Mouse (Mus musculus): Measurements from ENCODE around the gene Btbd16.

Gene Btbd16

DNA sequence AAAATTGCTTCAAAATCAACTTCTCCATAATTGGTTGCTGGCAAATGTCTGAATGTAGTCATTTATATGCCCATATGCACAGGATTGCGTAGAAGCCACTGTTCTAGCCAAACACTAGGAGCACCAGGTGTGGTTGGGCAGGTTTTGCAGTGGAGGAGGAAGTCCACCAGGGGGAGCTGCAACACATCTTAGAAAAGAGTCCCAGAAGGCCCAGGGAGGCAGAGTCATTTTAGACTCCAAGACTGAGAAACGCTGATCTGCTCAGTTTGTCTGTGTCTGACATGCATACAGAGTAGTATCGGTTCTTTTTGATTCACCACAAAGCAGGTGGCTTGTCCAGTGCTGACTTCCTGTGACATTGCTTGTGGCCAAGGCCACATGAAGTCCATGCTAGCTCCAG lies 3.2 kb upstream of the Btbd16 start:
- peak; percentile 85 for DNase-seq (ENCODE audit: low spot score)

DNA sequence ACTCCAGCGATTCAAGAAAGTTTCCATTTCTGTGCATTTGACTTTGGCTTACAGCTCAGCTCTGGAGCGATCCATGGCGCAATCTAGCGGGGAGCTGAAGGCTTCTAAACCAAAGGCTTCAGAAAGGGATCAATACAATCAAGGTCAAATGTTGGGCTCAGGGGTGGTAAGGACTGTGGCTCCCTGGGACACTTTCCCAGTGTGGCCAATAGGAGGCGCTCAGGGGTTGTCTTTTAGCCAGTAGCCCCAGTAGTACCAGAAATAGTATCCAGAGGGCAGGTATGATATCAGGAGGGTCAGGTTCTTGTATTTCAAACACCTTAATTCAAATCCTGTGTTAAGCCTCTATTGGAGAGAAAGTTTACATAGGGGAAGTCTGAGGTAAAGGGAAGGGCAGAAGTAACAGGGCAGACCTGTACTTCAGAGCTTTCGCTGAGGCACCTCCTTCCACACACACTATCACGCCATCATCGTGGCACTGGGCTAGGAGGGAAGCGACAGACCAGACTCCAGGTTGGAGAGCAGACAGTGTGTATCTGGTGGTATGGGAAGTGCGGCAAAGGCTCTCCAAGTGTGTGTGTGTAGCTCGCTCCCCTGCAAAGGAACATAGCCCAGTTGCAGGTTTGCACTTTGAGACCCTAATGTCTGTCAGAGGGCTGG lies 568 bp upstream of the Btbd16 start:
- peak; percentile 55 for DNase-seq (ENCODE audit: low spot score)

DNA sequence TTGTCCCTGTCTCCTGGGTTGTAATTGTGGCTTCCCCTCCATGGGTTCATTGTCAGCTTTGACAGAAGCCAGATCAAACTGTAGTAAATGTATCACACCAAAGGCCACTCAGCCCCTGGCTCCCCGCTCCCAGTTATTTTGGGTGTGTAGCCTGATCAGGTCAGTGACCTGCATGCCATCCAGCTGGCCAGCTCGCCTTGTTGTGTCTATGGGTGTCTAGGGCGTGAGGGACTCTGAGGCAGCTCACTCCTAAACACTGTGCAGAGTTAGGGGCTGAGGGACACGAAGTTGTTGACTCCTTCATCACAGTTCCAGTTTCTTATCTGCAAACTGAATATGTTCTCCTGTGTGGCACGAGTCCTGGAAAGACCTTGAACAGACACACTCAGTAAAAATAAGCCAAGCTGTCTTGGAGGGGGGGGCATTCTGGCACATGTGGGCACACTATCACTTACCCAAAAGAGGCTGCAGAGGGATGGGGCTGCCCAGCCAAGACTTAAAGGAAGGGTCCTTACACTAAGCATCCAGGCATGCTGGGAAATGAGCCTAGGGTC lies 7.1 kb downstream of the Btbd16 start:
- DNase-seq (ENCODE audit: low spot score), result no peak

DNA sequence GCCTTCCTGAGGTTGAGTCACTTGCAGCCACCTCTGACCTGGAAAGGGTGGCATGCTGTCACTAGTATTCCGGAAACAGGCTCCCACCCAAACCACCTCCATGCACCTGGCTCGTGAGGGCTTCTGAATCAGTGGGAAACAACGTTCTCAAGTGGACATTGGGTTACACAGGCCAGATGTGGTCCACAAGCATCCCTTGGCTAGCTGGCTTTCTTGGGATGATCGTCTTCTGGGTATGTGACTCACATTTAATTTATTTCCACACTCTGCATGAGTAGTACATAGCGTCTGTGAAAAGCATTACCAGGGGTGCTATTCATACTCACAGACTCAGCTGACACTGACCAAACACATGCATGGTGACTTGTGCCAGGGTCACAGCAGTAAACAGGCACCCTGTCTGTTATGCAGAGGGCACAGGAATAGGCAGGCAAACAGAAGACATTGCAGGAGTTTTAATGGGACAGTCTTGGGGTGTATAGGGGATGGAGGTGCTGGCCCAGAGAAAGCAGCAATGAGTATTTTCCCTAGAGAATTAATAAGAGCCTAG lies 8.7 kb downstream of the Btbd16 start:
- DNase-seq (ENCODE audit: low spot score), result no peak

DNA sequence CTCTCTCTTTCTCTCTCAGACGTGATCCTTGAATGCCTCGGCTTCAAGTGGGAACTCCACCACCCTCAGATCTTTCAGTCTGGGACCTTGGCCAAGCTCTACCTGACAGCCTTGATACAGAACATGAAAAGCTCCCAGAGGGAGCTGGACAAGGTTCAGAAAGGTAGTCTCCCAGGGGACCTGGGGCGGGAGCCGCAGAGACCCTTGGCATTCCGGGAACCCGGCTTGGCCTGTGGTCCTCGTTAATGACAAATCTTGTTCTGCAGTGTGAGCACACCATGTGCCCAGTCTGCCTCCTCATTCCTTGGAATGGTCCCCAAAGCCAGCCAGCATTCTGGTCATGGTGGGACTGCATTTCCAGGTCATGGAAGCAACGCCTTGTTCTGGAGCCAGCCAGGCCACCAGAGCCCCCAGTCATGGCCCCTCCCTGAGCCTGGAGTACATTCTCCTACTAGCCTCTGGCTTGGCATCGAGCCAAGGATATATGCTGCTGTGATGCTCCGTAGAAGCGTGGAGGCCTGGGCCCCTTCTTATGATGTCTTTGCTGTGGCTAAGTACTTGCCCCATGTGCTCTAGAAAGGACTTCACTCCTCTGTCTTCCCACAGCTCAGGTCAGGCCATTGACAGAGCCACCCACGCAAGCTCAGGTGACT lies 12.2 kb downstream of the Btbd16 start:
- DNase-seq (ENCODE audit: low spot score), result no peak

DNA sequence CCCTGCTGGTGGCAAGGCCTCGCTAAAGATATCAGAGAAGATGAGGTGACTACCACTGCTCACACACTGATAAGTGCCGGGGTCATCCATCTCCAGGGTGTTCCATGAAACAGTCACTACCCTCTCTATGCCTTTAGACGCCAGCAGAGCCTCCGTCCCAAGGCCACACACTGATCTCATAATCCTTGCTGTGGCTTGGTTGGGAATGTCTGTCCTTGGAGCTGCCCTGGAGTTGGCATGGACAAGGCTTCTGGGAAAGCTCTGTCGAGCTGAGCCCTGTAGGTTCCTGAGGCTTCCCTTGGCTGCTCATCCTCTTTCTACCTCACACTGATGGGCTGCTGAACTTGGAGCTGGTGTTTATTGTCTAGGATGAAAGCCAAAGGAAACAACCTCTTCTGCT lies 12.8 kb downstream of the Btbd16 start:
- no peak for DNase-seq (ENCODE audit: low spot score)

DNA sequence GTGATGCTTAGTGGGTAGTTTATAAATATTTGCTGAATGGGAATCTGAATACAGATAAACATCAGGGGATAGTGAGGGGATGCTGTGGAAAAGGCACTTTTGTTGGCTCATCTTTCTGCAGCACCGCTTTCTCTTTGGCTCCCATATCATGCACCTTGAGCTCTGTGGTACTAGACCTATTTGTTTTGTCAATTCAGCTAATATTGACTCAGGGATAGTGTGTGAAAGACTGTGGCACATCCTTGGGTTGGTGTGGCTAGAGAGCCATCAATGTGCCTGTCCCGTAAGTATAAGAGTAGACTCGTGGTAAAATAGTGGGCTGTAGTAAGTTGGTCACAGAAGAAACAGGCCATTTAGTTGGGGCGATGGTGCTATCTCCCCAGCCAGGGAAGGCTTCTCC lies 13.7 kb downstream of the Btbd16 start:
- DNase-seq (ENCODE audit: low spot score), result no peak

DNA sequence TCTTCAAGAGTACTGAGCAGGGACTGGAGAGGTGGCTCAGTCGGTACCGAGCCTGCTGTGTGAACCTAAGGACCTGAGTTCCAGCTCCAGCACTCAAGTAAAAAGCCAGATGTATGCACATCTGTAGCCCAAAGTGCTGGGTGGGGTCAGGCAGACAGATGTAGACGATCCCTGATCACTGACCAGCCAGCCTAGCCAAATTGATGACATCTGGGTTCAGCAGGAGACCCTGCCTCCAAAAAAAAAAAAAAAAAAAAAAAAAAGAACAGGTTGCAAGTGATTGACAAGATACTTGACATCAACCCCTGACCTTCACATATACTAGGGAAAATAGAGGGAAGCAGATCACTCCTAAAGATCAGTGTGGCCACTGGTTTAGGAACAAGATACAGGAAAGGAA lies 15.1 kb downstream of the Btbd16 start:
- DNase-seq (ENCODE audit: low spot score), result no peak

DNA sequence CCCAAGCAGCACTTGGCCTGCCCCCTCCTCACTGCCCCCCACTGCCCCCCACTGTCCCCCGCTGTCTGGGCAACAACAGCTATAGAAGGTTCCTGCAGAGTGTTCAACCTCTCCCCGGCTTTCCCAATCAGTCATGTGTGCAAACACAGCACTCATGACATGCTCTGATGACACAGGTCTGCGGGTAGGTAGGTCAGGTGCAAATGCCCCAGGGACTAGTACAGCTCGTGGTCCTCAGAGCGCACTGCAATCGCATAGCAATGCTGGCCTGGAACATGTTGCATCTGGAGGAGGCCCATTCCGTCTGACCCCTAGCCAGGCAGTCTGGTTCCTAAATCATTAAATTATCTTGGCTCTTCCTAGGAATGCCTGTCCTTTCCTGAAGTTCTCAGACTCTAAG lies 15.6 kb downstream of the Btbd16 start:
- DNase-seq (ENCODE audit: low spot score), result no peak

DNA sequence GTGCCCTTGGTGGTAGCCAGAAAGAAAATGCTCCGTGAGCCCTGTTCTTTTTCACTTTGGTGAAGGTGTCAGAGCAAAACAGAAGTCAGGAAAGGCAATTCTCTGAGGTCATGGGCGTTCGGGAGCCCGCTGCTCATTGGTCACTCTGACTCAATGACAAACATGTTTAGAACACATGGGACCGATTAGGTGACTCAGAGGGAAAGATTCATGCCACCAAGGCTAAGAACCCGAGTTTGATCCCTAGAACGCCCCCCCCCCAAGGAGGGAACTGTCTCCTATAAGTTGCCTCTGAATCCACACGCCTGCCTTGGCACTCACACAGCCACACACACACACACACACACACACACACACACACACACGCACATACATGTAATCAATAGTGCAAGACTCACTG lies 19.8 kb downstream of the Btbd16 start:
- no peak for DNase-seq (ENCODE audit: low spot score)

DNA sequence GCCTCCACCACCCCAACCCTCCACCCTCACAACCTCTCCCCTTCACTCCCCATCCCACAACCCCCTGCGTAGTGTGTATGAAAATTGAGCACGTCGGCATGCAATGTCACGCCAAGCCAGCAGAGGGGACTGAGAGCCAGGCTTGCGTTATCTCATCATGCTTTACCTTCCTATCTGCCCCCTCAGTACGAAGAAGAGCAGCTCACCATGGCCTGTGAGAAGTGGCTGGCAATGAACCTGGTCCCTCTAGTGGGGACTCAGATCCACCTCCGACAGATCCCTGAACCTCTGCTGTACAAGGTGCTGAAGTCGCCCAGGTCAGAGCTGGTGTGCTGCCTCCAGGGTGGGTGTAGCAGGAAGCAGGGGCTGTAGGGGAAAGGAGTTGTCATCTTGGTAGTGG lies 22.9 kb downstream of the Btbd16 start:
- DNase-seq (ENCODE audit: low spot score), result no peak

DNA sequence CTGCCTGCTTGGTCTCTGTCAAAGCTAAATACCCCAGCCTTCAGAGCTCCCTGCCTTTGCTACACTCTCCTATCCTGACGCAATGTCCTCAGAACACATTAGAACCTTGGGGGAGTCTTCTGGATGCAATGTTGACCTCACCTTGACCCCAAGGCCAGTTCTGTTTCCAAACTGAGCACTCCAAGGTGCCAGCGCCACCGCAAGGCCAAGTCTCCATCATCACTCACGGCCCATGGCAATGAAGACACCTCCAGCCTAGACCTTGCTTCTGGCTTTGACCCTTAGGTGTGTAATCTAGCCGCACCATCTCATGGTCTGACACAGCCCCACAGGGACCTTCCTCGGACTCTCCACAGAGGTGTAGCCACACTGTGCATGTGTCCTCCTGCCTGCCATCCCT lies 23.7 kb downstream of the Btbd16 start:
- no peak for DNase-seq (ENCODE audit: low spot score)

DNA sequence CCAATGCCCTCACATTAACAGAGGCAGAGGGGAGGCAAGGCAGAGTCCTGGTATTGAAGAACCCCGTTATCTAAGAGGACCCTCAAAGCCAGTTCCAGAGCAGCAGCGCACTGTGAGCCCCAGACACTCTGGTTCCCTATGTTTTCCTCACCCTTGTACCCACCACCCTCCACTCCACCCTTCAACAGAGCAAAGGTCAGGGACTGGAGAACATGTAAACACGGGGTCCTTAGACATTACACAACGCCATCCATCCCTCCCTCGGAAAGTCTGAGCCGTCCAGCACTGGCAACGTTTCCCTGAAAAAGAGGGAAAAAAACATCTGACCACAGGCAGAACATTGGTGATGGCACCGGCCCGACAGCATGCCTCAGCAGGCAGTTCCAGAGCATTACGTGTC lies 25.5 kb downstream of the Btbd16 start:
- DNase-seq (ENCODE audit: low spot score), result no peak

DNA sequence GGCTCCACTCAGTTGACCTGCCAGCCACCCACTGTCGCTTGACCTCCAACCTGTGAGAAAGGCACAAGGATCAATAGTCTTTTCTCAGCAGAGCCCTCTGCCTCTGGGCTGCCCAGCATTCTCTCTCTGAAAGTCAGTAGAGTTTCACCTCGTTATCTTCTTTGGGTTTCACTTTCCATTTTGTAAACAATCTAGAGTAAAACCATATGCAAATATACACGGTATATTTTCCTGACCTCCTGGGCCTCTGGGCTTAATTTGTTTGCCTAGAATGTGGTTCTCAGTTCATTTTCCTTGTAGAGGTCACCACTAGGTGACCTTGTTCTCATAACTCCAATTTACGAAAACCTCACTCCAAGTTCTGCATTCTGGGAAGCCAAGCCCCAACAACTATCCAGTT lies 26.8 kb downstream of the Btbd16 start:
- no peak for DNase-seq (ENCODE audit: low spot score)

DNA sequence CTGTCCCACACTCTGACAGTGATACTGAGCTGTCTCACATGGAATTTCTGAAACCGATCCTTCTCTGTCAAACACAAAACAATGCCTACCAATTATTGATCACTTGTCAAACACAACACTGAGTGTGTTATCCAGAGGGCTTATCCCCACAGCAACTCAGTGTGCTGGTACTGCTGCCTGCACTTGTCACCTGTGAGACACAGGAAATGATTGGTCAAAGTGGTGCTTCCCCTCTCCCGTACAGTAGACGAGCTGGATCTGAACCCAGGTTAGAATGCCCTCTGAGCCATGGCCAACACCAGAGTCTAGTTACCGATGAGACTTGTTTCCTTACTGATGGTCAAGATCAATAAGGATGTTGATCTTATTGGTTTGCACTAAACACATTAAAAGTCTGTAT lies 27.9 kb downstream of the Btbd16 start:
- DNase-seq (ENCODE audit: low spot score), result no peak

DNA sequence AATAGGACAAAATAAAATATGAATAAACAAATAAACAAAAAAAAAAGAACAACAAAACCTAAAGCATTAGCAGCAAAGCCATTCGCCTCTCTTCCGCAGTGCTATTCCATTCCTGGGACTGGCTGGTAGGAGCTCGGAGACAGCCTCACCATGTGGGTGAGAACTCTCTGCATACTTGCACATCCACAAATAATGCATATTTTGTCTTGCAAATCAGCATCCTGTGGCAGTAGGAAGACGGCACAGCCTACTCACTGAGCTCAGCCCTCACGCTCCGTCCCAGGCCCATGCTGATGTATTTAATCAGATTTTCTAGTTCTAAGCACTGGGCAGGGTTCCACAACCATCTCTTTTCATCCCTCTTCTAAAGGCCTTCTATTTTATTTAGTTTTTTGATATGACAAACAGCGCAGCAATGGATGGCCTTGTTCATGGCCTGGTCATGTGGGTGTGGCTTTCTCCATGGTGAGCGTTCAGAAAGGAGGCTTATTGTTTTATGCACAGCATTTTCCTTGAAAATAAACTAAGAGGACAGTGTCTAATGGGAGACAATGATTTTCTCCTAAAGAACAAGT lies 29.5 kb downstream of the Btbd16 start:
- no peak for DNase-seq (ENCODE audit: low spot score)

DNA sequence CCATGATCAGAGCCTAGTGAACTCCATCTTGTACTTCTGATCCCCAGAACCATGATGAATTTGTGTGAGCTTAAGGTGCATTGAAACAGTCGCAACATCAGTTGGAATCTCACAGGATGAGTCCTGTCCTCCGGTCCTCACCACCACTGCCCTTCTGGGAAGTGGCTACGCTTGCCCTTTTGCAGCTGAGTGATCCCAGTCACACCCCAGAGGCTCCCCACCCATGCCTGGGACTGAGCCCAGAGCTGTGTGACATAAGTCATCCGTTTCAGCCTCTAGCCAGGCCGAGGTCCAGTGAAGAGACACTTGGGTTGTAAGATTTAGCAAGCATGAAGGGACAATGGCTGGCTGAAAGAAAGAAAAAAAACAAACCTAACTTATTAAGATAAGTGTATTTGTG lies 31.1 kb downstream of the Btbd16 start:
- no peak for DNase-seq (ENCODE audit: low spot score)

DNA sequence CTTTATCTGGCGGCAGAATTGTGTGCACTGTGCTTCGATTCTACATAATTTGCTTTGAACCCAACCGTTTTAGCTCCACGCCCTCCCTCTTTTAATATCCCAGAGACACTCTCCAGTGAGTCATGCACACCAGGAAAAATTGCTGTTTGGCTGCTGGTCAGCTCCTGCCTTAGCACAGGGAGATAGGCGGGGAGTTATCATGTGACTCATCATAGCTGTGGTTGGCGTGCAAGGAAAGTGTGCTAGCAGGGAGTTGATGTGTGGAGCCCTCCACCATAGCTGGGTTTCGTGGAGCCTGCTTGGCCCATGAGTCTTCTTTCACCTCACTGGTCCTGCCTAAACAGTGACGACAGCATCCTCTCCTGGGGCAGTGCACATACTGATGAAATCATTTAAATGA lies 33.9 kb downstream of the Btbd16 start:
- peak; percentile 22 for DNase-seq (ENCODE audit: low spot score)

DNA sequence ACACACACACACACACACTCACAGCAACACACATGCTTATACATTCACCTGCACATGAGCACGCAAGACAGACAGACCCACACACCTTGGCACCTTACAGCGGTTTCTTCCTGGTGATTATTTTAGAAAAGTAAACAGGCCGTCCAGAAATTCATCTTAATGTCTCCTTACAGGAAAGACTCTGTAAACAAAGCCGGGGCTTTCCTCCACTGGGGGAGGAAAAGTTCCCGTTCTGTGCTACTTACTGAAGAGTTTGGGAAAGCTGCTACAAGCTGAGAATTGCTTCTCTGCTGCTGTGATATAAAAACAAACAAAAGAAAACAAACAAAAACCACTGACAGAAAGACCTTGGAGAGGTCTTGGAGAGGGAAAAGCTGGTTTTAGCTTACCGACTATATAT lies 34.8 kb downstream of the Btbd16 start:
- no peak for DNase-seq (ENCODE audit: low spot score)

DNA sequence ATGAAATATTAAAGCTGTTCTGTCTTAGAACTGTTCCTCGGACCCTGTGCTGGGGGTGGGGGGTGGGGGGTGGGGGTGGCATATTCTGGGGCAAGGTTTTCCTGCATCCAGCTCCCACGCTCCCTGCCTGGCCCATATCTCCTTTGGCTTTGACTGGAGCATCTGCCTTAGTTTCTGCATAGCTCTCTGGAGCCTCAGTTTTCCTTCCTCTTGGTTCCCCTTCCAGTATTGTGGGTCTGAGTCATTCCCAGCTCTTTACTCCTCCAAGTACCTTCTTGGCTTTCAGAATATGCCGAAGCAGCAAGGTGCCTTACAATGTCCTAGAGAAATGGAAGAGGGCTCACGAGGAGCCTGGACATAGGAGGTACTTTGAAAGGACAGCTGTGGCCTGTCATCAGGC lies 36.4 kb downstream of the Btbd16 start:
- no peak for DNase-seq (ENCODE audit: low spot score)

DNA sequence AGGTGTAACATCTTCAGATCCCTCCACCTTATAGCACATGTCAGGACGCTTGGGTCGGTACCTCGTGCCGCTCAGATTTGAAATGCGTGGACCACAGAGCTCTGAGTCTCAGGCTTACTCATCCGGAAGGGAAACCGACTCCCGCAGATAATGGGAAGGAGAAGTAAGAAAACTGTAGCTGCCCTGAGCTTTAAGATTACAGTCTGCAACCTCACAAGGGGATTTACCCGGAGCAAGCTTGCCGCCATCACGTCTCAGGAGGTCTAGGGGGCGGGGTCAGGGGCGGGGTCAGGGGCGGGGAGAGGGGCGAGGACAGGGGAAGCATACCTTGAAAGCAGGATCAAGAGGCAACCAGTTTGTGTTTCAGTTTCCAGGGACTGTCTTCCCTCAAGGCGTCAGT lies 38.5 kb downstream of the Btbd16 start:
- DNase-seq (ENCODE audit: low spot score), result no peak

DNA sequence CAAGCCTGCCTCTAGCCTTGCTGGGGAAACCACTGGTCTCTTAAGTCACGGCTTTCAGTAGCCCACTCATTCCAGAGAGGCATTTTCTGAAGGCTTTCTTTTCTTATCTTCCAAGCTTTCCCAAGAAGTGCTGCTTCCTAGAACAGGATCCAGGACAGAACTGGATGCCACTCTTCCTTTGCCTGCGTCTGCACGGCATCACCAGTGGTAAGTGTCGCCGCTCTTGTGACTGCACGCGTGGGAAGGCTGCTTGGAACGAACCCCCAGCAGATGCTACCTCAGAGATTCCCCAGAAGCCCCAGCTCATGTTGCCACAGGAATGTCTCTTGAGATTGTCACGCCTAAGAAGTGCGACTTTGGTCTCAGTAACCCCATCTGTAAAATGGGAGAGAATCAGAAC lies 41.7 kb downstream of the Btbd16 start:
- no peak for DNase-seq (ENCODE audit: low spot score)

DNA sequence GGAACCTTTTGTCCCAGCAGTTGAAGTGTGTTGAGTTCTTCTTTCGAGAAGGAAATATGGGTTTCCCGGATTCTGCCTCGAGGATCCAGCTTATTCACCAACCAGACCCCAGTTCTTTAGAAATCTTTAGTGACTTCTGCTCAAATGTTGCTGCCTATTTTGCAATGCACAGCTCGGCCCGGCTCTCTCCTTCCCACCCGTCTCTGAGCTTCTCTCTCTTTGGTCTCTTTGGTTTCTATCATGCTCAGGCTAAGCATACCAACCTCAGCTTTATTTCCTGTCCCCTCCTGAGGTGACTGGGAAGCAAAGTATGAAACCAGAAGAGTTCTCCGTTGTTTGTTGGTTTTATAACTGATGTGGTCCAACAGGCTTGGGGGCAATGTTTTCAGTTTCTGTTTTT lies 42.4 kb downstream of the Btbd16 start:
- no peak for DNase-seq (ENCODE audit: low spot score)
